Mouse (Mus musculus) central nervous system, embryonic 18 days (tissue): ENCODE data around the gene Gcnt7. TPM values are rescaled to one million over a fixed set of nuclear protein-coding genes. Genes with fewer than 3 reads are reported as not detected.

Experiments
- polyA plus RNA-seq: library from polyadenylated mRNA; depleted of rRNA; stranded (reverse); fragments of >200 nt; gene quantifications from 2 replicates; pipeline ENCODE4 v1.2.3, GENCODE M21; 2012; rRNA removed

Gene Gcnt7
- polyA plus RNA-seq = not detected in 2 replicates

DNA sequence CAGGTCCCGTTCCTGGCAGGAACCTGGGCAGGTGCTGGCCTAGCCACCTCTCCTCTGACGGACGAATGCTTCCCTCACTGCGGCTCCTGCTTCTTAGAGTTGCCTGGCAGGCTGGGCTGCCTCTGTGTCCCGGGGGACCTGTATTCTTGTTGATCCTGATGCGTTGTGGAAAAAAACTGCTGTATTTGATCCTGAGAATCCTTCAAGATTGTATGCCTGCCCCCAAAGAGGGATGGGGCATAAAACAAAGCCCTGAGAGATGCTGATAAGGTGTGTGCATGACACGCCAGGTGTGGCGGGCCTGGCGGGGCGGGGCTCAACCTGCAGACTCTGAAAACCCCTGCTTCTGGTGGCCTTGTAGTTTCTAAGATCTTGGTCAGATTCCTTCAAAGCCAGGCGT lies at the start of gene Gcnt7:
Gene Gcnt7, minus strand, starts transcription at position 101 of the 400 bp plus-strand sequence.

DNA sequence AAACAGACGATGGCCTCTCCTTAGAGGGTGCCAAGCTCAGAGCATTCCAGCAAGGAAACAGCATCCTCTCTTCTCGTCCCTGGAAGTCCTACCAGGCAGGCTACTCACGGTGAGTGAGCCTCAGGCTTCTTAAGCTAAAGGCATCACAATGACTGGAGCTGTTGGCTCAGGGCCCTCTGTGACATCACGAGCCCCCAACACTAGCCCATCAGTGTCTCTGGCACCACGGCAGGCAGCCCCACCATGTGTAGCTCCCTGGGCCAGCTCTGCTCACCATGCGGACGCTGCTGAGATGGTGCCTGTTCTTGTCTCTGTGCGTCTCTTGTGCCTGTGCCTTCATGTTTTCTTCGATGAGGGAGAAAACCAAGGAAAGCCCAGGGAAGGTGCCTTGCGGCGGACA lies 13.9 kb upstream of the Gcnt7 start, which contains the start of gene Fam209:
Gene Fam209, plus strand, starts transcription at position 203 of the 400 bp plus-strand sequence.

DNA sequence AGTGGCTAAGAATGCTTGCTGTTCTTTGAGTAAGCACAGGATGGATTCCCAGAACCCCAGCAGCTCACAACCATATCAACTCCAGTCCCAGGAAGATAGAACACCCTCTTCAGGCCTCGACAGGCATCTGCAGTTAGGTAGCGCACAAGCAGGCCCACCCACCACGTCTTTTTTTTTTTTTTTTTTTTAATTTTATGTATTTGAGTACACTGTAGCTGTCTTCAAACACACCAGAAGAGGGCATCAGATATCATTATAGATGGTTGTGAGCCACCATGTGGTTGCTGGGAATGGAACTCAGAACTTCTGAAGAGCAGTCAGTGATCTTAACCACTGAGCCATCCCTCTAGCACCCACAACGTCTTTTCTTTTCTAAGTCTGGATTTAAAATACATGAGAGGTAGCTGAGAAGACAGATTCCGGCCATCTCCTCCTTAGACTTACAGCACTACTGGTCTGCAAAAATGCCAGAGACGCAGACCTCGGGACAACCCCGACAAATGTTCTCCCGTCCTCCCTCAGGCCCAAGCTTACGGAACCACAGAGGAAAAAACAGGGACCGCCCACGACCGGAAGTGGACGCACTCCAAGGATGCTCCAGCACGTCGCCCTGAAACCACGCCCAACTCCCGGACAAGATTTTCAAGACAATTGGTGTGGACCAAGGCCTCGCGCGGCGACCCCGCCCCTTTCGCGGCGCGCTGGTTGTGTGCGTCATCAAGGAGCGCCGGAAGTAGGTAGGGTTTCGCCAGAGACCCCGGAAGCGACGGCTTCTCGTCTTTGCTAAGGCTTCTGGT lies 18.4 kb downstream of the Gcnt7 start, which contains the start of gene Rtf2:
Gene Rtf2, plus strand, starts transcription at position 714 of the 797 bp plus-strand sequence.

Other genes with a start within 250 kb of the Gcnt7 start
- 0.53 and 0.62 TPM in 2 replicates for gene Mc3r, start 210.1 kb downstream of the Gcnt7 start, polyA plus RNA-seq
- gene Fam210b, start 113.0 kb downstream of the Gcnt7 start, polyA plus RNA-seq = 20.7 and 25.6 TPM in 2 replicates
- gene Aurka, start 88.1 kb downstream of the Gcnt7 start, polyA plus RNA-seq = 9.3 and 10.4 TPM in 2 replicates
- gene Cstf1, start 87.9 kb downstream of the Gcnt7 start, polyA plus RNA-seq = 33.9 and 34.7 TPM in 2 replicates
- 0.05 TPM in 2 replicates for gene Cass4, start 64.8 kb downstream of the Gcnt7 start, polyA plus RNA-seq
- gene Rtf2, start 18.0 kb downstream of the Gcnt7 start, polyA plus RNA-seq = 70.1 and 72.9 TPM in 2 replicates
- 0.43 and 0.71 TPM in 2 replicates for gene Fam209, start 13.9 kb upstream of the Gcnt7 start, polyA plus RNA-seq
- gene Tfap2c, start 91.0 kb upstream of the Gcnt7 start, polyA plus RNA-seq = 3.7 and 4.3 TPM in 2 replicates